Mouse (Mus musculus) midbrain, embryonic 11.5 days (tissue): ENCODE measurements around the gene Usp7. TPM values are rescaled to one million over a fixed set of nuclear protein-coding genes. Genes with fewer than 3 reads are reported as not detected.
"Not testable (repeated sequence)": the region's sequence is repeated elsewhere in the genome, so short reads cannot be mapped to it uniquely, and the experiment has no call there.

Source experiments
- ATAC-seq: fragments of 200-750 bp; cut with Nextera tagmentation; 2 replicates; pipeline ENCODE4 v1.8.0; 2017; ENCODE audit warnings: moderate TSS enrichment, moderate library complexity; ENCODE audit not compliant: low FRiP score
- DNase-seq: peaks from one replicate; pipeline ENCODE4 v3.0.0; 2015; ENCODE audit warnings: low spot score; ENCODE audit errors: missing footprints
- H3K27ac ChIP-seq: fragments of 300-500 bp; sonication (generic); 2 replicates; pipeline ENCODE4 v1.5.1; 2014; ENCODE audit warnings: low read depth, low read length
- H3K27me3 ChIP-seq: fragments of 300-500 bp; sonication (generic); 2 replicates; pipeline ENCODE4 v1.6.1; 2014; ENCODE audit warnings: mild to moderate bottlenecking, low read length, moderate library complexity, mixed read lengths; ENCODE audit not compliant: control insufficient read depth, insufficient read depth
- H3K36me3 ChIP-seq: fragments of 300-500 bp; sonication (generic); 2 replicates; pipeline ENCODE4 v1.6.1; 2014; ENCODE audit warnings: mild to moderate bottlenecking, low read length, moderate library complexity, mixed read lengths; ENCODE audit not compliant: control insufficient read depth, insufficient read depth
- H3K4me1 ChIP-seq: fragments of 300-500 bp; sonication (generic); 2 replicates; pipeline ENCODE4 v1.6.1; 2014; ENCODE audit warnings: low read length; ENCODE audit not compliant: control insufficient read depth, insufficient read depth
- H3K4me2 ChIP-seq: fragments of 300-500 bp; sonication (generic); 2 replicates; pipeline ENCODE4 v1.6.1; 2014; ENCODE audit warnings: mild to moderate bottlenecking, moderate library complexity
- H3K4me3 ChIP-seq: fragments of 300-500 bp; sonication (generic); 2 replicates; pipeline ENCODE4 v1.5.1; 2014; ENCODE audit warnings: low read depth, low read length
- H3K9ac ChIP-seq: fragments of 300-500 bp; sonication (generic); 2 replicates; pipeline ENCODE4 v1.6.1; 2014; ENCODE audit warnings: low read length
- H3K9me3 ChIP-seq: fragments of 300-500 bp; sonication (generic); 2 replicates; pipeline ENCODE4 v1.6.1; 2016; ENCODE audit warnings: low read length; ENCODE audit not compliant: control insufficient read depth
- whole genome bisulfite sequencing: fragments of 180-500 bp; shearing (Covaris S2); extraction: QIAGEN DNeasy Blood & Tissue Kit; methylation state at CpG from one replicate; pipeline ENCODE4 v1.1.7; 2014; 5-methylcytosine and 5-hydroxymethylcytosine counted together
- polyA plus RNA-seq: library from polyadenylated mRNA; unstranded; fragments of >200 nt; fragmentation: Nextera tagmentation; extraction: Ambion mirVana; gene quantifications from 2 replicates; pipeline ENCODE4 v1.2.1, GENCODE M21; 2014

The Usp7 gene
- polyA plus RNA-seq, 1 experiment from 2014 or later: 35.7 TPM

GRCm38 (mm10) chr16:8737666-8738541, 54.2 kb downstream of the Usp7 start:
- under 1% methylated on average over 66 of the region's 110 CpGs for WGBS
- Histone ChIP-seq H3K27me3 (no peaks in the 10 kb centered on the region), H3K4me2 (peak overlapping the region; percentile 99), H3K9me3 (no peaks in the 10 kb centered on the region), H3K4me1 (peaks cover 26% of the 10 kb centered on the region), H3K27ac (peak overlapping the region; percentile 72), H3K9ac (peak overlapping the region; percentile 98), H3K4me3 (peak overlapping the region; percentile 98), H3K36me3 (no peaks in the 10 kb centered on the region)
- ATAC-seq (peak; percentile 29), DNase-seq (peak; percentile 94)

DNA sequence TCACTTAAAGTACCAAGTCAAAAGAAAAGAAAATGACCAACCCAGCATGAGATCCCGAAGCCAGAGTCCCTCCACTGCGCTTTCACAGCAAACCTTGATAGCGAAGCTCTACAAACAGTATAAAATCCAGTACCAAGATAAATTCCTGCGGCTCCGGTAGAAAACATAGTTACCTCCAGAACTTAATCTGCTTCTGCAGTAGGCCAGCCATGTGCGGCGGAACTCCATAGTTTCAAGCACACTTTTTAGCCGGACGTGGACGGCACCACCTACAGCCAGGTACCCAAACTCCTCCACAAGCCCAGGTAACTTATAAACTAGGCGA, 54.8 kb downstream of the Usp7 start:
- ATAC-seq: no peak
- Histone ChIP-seq H3K9ac (peak overlapping the region; percentile 98), H3K27ac (no peak overlapping the region), H3K9me3 (no peaks in the 10 kb centered on the region), H3K27me3 (no peaks in the 10 kb centered on the region), H3K4me2 (peak overlapping the region; percentile 99), H3K4me3 (peak overlapping the region; percentile 98), H3K4me1 (peaks cover 26% of the 10 kb centered on the region), H3K36me3 (no peaks in the 10 kb centered on the region)
- DNase-seq: peak; percentile 92
- under 1% methylated on average over 11 of the region's 11 CpGs for WGBS

GRCm38 (mm10) chr16:8736757-8737156, 55.4 kb downstream of the Usp7 start:
- Histone ChIP-seq H3K4me2 (peak overlapping the region; percentile 99), H3K9ac (peak overlapping the region; percentile 98), H3K9me3 (no peaks in the 10 kb centered on the region), H3K4me1 (peaks cover 26% of the 10 kb centered on the region), H3K4me3 (peak overlapping the region; percentile 98), H3K27ac (no peak overlapping the region), H3K27me3 (no peaks in the 10 kb centered on the region), H3K36me3 (no peaks in the 10 kb centered on the region)
- DNase-seq (peak; percentile 86), ATAC-seq (no peak)
- WGBS: 4% methylated on average over 7 of the region's 7 CpGs

GRCm38 (mm10) chr16:8736032-8736431, 56.1 kb downstream of the Usp7 start:
- Histone ChIP-seq H3K27ac (no peak overlapping the region), H3K4me3 (peak overlapping the region; percentile 98), H3K4me1 (peaks cover 26% of the 10 kb centered on the region), H3K9ac (peak overlapping the region; percentile 98), H3K27me3 (no peaks in the 10 kb centered on the region), H3K9me3 (no peaks in the 10 kb centered on the region), H3K36me3 (no peaks in the 10 kb centered on the region), H3K4me2 (peak overlapping the region; percentile 99)
- DNase-seq: peak; percentile 84
- no peak for ATAC-seq
- WGBS: 29% methylated on average over 8 of the region's 8 CpGs

GRCm38 (mm10) chr16:8734693-8735092, 57.4 kb downstream of the Usp7 start:
- Histone ChIP-seq H3K9me3 (no peaks in the 10 kb centered on the region), H3K36me3 (no peaks in the 10 kb centered on the region), H3K4me1 (peaks cover 26% of the 10 kb centered on the region), H3K9ac (no peak overlapping the region), H3K27me3 (no peaks in the 10 kb centered on the region), H3K27ac (no peak overlapping the region), H3K4me2 (no peak overlapping the region), H3K4me3 (no peak overlapping the region)
- 87% methylated on average over 4 of the region's 4 CpGs for WGBS
- DNase-seq (no peak), ATAC-seq (no peak)

- no peaks in the 10 kb centered on the region for H3K9me3 ChIP-seq
- peak; percentile 19 for DNase-seq
- no peak overlapping the region for H3K9ac ChIP-seq
- H3K4me1 ChIP-seq: peaks cover 26% of the 10 kb centered on the region
- no peak overlapping the region for H3K4me3 ChIP-seq
- no peaks in the 10 kb centered on the region for H3K27me3 ChIP-seq
- no peak overlapping the region for H3K4me2 ChIP-seq
- no peaks in the 10 kb centered on the region for H3K36me3 ChIP-seq
- 96% methylated on average over 4 of the region's 4 CpGs for WGBS
- no peak overlapping the region for H3K27ac ChIP-seq
- ATAC-seq: no peak
Observed at GRCm38 (mm10) chr16:8733624-8734023, 58.5 kb downstream of the Usp7 start.

- 92% methylated on average over 3 of the region's 4 CpGs for WGBS
Observed at GRCm38 (mm10) chr16:8732450-8732849, 59.7 kb downstream of the Usp7 start.

DNA sequence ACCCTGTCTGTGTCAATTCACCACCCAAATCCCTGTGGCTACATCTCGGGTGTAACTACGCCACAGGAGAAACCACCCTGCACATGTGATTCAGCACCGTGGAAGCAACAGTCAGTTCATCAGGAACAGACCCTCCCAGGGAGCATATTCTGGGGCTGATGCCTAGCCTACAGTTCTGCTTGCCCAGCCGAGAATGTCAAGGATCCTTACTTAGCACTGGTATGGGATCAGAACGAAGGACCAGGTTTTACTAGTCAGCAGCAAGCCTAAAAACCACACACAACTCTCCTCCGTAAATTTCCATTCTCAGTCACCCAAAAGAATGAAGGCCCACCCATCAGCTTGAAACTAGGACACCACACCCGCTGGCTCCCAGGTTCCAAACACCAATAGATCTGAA, 60.5 kb downstream of the Usp7 start:
- Histone ChIP-seq H3K36me3 (no peaks in the 10 kb centered on the region), H3K4me1 (peaks cover 19% of the 10 kb centered on the region), H3K27me3 (no peaks in the 10 kb centered on the region), H3K27ac (no peak overlapping the region), H3K9me3 (no peaks in the 10 kb centered on the region), H3K4me3 (no peak overlapping the region), H3K9ac (no peak overlapping the region), H3K4me2 (no peak overlapping the region)
- peak; percentile 54 for DNase-seq
- ATAC-seq: no peak
- 93% methylated on average over 7 of the region's 7 CpGs for WGBS

More at GRCm38 (mm10) chr16:8732450-8732849, 59.7 kb downstream of the Usp7 start:
- H3K27ac ChIP-seq, ATAC-seq, H3K36me3 ChIP-seq, H3K27me3 ChIP-seq, H3K9ac ChIP-seq, H3K4me3 ChIP-seq, H3K9me3 ChIP-seq, H3K4me2 ChIP-seq: not testable (repeated sequence)
- peak; percentile 53 for DNase-seq
- peaks cover 26% of the 10 kb centered on the region for H3K4me1 ChIP-seq

GRCm38 (mm10) chr16:8728111-8728748, 63.9 kb downstream of the Usp7 start:
- DNase-seq (no peak), ATAC-seq (no peak)
- H3K9ac ChIP-seq: no peak overlapping the region
- no peaks in the 10 kb centered on the region for H3K9me3 ChIP-seq
- no peak overlapping the region for H3K4me2 ChIP-seq
- H3K4me1 ChIP-seq: no peaks in the 10 kb centered on the region
- no peak overlapping the region for H3K4me3 ChIP-seq
- H3K36me3 ChIP-seq: no peaks in the 10 kb centered on the region
- no peak overlapping the region for H3K27ac ChIP-seq
- 90% methylated on average over 5 of the region's 5 CpGs for WGBS
- no peaks in the 10 kb centered on the region for H3K27me3 ChIP-seq
